28 mouse cellular contexts compared by ENCODE assay signal in the genomic region with DNA sequence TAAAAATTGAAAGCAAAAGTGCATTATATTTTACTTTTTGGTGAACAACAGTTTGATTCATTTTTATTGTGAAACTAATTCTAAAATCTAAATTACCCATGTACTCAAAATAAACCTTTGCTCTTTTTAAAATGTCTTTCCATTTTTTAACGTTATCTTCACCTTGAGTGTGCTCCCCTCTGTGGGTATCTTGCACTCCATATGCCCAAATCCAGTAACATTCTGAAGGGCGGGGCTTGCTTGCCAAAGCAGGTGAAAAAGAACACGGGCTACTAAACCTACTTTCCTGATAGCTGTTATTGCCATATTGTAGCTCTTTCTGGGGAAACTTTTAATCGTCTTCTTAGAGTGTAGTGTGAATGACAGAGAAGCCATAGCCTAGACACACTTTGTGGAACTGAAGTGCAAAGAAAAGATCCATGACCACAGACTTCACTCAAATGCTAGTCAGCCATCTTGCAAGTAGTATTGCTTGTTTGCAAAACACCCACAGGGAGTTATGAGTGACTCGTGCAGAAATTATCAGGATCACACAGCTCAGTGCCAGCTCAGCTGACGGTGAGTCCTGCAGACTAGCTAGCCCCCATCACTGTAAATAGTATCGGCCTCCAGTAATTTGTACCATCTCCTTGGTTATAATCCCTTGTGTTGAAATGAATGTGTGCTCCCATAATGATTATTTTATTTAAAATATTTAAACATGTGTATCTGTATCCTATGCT.
DNase-seq lines count a peak whose midpoint lies in the region; ATAC-seq lines count a peak whose summit lies in the region.
"Had no signal": no experiment of that assay in that cellular context is flagged by ENCODE, and none has a peak within 500 bp of the region (broad histone marks: within the 10 kb centered on the region; RNA-seq: fewer than 3 reads in every experiment).

No protein-coding gene starts in this region.

- DNase-seq in cerebellum, postnatal 14 days, result peak; percentile 43 to 61
- no peak for DNase-seq in cerebellum, postnatal 25 days
- DNase-seq in 416B (ENCODE audit: low read depth) (peak; percentile 10), liver (peak; percentile 22), MN1 (ENCODE audit: low spot score) (no peak)
- no peak for DNase-seq in gastrocnemius, adult 18-20 months (ENCODE audit: low spot score)
- DNase-seq in gastrocnemius, postnatal 25 days, result no peak
- DNase-seq: adrenal gland, adult 8-10 months; cerebellum, adult 9-10 months; gastrocnemius, adult 2 months; kidney, adult 8-10 months; kidney, postnatal 10 days; lung, adult 18-20 months; lung, postnatal 14 days; right cerebral cortex, adult 18-20 months; thymus, postnatal 4 days had no signal

- H3K27ac ChIP-seq in liver, embryonic 16.5 days (ENCODE audit: low read length), result no peak overlapping the region
- H3K27ac ChIP-seq: embryonic facial prominence, embryonic 13.5 days; forebrain, embryonic 13.5 days; gastrocnemius, adult 2 months; hindbrain, embryonic 15.5 days; midbrain, embryonic 13.5 days; neural tube, embryonic 13.5 days; stomach, embryonic 15.5 days had no signal

- no peak overlapping the region for H3K4me3 ChIP-seq in liver, embryonic 16.5 days (ENCODE audit: low read depth, low read length)
- H3K4me3 ChIP-seq: embryonic facial prominence, embryonic 13.5 days; erythroblast, embryonic 14.5 days; forebrain, embryonic 13.5 days; gastrocnemius, adult 2 months; hindbrain, embryonic 15.5 days; midbrain, embryonic 13.5 days; myocyte; neural tube, embryonic 13.5 days; stomach, embryonic 15.5 days had no signal

- no peaks in the 10 kb centered on the region for H3K36me3 ChIP-seq in liver, embryonic 16.5 days (ENCODE audit: control insufficient read depth, insufficient read depth)
- H3K36me3 ChIP-seq: embryonic facial prominence, embryonic 13.5 days; G1E; hindbrain, embryonic 15.5 days; midbrain, embryonic 13.5 days; neural tube, embryonic 13.5 days; stomach, embryonic 15.5 days had no signal

- H3K27me3 ChIP-seq in liver, embryonic 16.5 days (ENCODE audit: control insufficient read depth, insufficient read depth, low read depth, low read length), result no peaks in the 10 kb centered on the region
- H3K27me3 ChIP-seq: embryonic facial prominence, embryonic 13.5 days; forebrain, embryonic 13.5 days; hindbrain, embryonic 15.5 days; midbrain, embryonic 13.5 days; neural tube, embryonic 13.5 days; stomach, embryonic 15.5 days had no signal

- no peak overlapping the region for H3K4me2 ChIP-seq in liver, embryonic 16.5 days (ENCODE audit: low read depth, low read length)
- H3K4me2 ChIP-seq: embryonic facial prominence, embryonic 13.5 days; forebrain, embryonic 13.5 days; heart, embryonic 11.5 days; hindbrain, embryonic 15.5 days; midbrain, embryonic 13.5 days; neural tube, embryonic 13.5 days; stomach, embryonic 15.5 days had no signal

- H3K9me3 ChIP-seq in liver, embryonic 16.5 days (replicated peaks; ENCODE audit: control insufficient read depth, low read length), result no peaks in the 10 kb centered on the region
- H3K9me3 ChIP-seq: embryonic facial prominence, embryonic 13.5 days; forebrain, embryonic 13.5 days; G1E; hindbrain, embryonic 15.5 days; midbrain, embryonic 13.5 days; neural tube, embryonic 13.5 days; stomach, embryonic 15.5 days had no signal

- peak; percentile 75 for ATAC-seq in liver, embryonic 16.5 days (ENCODE audit: low read depth)
- ATAC-seq: activated CD4-positive, CD25-positive, alpha-beta regulatory T cell, adult 4 months; midbrain, embryonic 13.5 days had no signal

- no peaks in the 10 kb centered on the region for H3K4me1 ChIP-seq in liver, embryonic 16.5 days (ENCODE audit: control insufficient read depth, low read depth, low read length)
- H3K4me1 ChIP-seq: embryonic facial prominence, embryonic 13.5 days; hindbrain, embryonic 15.5 days; neural tube, embryonic 13.5 days; stomach, embryonic 15.5 days had no signal

- no peak overlapping the region for H3K9ac ChIP-seq in liver, embryonic 16.5 days (ENCODE audit: low read depth, low read length)
- H3K9ac ChIP-seq: embryonic facial prominence, embryonic 13.5 days; forebrain, embryonic 13.5 days; hindbrain, embryonic 15.5 days; midbrain, embryonic 13.5 days; neural tube, embryonic 13.5 days; stomach, embryonic 15.5 days had no signal

- 39% methylated on average over 7 of the region's 7 CpGs for WGBS in liver, embryonic 16.5 days (ENCODE audit: insufficient replicate concordance)

Comparison
In these comparisons a context has a peak if more than half of its experiments do, and no peak if none do; other contexts are left out.
1. DNase-seq: peak in cerebellum, postnatal 14 days (2 of 2), 416B (single experiment) and liver (single experiment); none in cerebellum, postnatal 25 days (0 of 2), gastrocnemius, adult 18-20 months (single experiment), MN1 (single experiment) and gastrocnemius, postnatal 25 days (single experiment).